Mouse (Mus musculus) gastrocnemius, postnatal 14 days (tissue): ENCODE measurements around the gene Akap11. TPM values are rescaled to one million over a fixed set of nuclear protein-coding genes. Genes with fewer than 3 reads are reported as not detected.
A peak's percentile ranks its signal among the peaks of the same experiment; 100 is the strongest.
"Not testable (repeated sequence)": the region's sequence is repeated elsewhere in the genome, so short reads cannot be mapped to it uniquely, and the experiment has no call there.

Experiments
- DNase-seq: peaks from one replicate; pipeline ENCODE4 v3.0.0; 2021; ENCODE audit warnings: mixed read lengths
- intact Hi-C: fragments of 180-260 bp; cut with DNase I; formaldehyde crosslinking; loops from one replicate; pipeline ENCODE4 v1.15.1; 2025; ENCODE audit warnings: low total_unique reads
- long read RNA-seq, 2 experiments: library from polyadenylated mRNA; stranded (forward); transcript quantifications; one replicate each; pipeline ENCODE4 v2.0.0; 2021
- total RNA-seq, 2 experiments: library from RNA; stranded (reverse); gene quantifications; 2 replicates each; pipeline ENCODE4 v1.2.3; 2021

The Akap11 gene
- total RNA-seq, result 10 to 100 TPM; 18.1 to 20.3 TPM
- long read RNA-seq, experiment 1, partial matches to known transcripts, result 0 of 1 reads
- long read RNA-seq, experiment 1, other reads (novel, unspliced or antisense), result 1 of 1 reads
- long read RNA-seq, experiment 2, full-length matches to known transcripts, result 1 of 3 reads
- long read RNA-seq, experiment 2, partial matches to known transcripts, result 1 of 3 reads
- long read RNA-seq, experiment 2, other reads (novel, unspliced or antisense), result 1 of 3 reads

DNA sequence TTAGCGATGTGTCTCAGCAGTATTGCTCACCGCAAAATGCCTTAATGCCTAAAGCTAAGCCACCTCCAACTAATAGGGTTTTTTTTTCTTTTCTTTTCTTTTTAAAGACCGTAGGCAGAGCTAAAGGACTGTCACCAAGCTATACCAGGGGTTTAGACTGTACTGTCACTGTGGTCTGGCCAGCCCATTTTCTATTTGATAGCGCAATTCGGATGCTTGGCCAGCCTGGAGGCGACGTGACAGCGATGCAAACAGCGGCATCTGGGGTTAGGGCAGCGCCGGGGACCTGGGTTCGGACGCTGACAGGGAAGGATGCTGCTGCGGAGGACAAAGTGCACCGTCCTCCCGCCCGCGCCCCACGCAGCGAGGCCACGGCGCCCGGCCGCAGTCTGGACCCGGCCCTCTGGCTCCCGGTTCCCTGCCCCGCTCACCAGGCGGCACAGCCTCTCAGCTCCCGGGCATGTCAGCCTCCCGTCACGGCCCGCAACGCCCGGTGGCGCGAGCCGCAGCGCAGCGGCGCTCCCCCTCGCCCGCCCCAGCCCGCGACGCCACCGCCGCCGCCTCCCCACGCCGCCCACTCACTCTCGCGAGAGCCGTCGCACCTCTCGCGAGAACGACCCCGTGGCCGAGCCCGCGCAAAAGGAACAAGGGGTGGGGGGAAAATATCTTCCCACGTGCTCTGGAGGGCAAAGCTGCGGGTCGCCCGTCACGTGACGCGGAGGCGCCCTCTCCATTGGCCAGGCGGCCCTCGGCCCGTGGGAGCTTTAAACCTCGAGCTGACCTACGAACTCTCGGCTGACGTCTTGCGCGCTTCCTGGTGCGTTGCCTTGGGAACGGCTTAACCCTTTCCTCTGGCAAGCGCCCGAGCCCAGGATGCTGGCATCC lies at the start of gene Akap11:
Akap11 (minus strand) TSS at position 528 of the 885 bp plus-strand sequence.
- intact Hi-C loops, result no loop called here
- DNase-seq, result peak; percentile 94

DNA sequence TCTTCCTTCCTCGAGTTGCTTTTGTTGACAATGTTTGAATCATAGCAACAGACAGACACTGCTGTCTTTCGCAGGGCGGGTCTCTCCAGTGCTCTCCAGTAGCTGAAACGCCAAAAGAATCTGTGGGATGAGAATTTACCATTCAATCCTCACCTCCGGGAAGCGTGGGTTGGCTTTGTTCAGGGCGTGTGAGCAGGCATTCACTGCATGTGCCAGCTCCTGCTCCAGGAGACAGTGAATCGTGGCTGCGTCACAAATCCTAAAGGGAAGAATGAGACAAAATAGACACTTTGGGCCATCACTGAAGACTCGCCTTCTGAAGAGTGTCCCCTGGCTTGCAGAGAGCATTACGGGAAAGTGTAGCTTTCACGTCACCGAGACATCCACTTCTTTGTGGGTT lies 47.6 kb upstream of the Akap11 start:
- DNase-seq, result no peak
- intact Hi-C loops, result no loop called here

DNA sequence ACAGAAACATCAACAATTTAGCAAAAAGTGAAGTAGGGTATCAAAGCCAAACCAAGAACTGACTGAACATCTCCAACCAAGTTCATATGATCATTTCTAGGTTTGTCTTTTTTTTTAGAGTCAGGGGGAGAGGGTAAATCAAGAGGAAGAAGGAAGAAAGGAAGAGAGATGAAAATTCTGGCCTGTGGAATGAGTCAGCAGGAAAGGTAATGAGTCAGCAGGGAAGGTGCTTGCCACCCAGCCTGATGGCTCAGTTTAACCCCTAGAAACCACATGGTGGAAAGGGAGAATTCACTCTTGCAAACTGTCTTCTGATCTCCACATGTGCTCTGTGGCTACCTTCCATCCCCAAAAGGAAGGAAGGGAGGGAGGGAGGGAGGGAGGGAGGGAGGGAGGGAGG lies 46.6 kb upstream of the Akap11 start:
- no peak for DNase-seq
- intact Hi-C loops, result no loop called here

DNA sequence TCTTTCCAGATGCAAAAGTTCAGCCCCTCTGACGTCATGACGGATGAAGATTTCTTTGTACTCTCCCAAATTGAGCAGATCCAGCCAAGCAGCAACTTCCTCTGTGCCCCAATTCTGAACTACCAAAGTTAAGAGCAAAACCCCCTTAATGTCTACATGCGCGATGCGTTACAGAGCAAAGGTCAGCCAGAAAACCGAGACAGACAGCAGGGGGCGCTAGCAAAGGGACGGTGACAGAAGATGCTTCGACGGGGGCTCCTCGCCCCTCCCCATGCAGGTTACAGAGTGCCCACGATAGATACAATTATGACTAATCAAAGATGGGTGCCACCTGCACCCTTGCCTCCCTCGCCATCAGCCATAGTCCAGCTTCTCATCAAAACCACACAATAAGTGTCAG lies 39.3 kb upstream of the Akap11 start:
- intact Hi-C loops, result no loop called here
- DNase-seq, result no peak

DNA sequence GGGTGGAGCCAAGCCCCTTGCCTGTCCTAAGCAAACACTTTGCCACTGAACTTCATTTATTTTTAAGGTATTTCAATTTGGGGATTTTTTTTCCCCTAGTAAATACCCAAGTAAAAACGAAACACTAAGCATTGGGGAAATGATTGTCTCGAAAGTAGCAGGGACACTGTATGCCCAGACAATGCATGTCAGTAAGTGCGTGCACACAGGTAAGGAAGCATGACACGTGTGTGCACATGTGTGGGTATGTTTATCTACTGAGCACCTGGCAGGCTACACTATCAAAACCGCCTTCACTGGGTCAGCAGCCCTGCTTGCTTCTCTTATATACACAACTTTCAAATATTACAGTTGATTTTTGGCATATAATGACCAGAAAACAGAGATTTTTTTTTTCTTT lies 31.8 kb upstream of the Akap11 start:
- no peak for DNase-seq
- intact Hi-C loops, result no loop called here

DNA sequence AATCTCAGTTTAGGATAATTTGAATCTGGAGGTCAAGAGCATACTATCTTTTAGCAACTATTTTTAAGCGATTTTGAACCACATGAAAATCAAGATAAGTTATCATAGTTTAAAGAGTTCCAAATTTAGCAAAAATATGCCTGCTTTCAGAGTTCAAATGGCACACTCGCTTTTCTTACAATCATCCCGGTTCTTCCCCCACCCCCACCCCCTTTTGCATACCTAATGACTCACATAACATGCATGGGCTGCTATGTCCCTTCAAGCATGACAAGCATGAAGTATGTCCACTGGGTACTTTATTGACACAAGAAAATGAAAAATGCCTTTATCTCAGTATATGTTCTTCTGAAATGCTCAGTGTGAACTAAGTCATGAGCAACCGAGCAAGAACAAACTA lies 29.8 kb upstream of the Akap11 start:
- intact Hi-C loops, result no loop called here

DNA sequence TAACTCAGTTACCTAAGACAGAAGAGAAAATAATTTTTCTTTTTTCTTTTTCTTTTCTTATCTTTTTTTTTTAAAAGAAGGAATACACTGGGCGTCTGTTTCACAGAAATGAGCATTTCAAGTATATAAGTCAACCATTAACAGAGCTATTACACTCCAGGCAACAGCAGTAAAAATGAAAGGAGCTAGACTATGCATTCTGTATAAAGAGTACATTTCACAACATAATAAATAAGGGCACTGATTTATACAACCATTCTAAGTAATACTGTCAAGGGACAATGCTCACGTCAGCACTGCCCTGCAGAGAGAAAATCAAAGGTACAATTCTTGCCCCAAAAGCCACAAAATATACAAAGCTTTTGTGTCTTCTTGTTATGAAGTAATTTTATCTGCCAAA lies 27.7 kb upstream of the Akap11 start:
- DNase-seq, result no peak
- intact Hi-C loops, result no loop called here

More for the DNA sequence above, 29.8 kb upstream of the Akap11 start:
- no peak for DNase-seq

DNA sequence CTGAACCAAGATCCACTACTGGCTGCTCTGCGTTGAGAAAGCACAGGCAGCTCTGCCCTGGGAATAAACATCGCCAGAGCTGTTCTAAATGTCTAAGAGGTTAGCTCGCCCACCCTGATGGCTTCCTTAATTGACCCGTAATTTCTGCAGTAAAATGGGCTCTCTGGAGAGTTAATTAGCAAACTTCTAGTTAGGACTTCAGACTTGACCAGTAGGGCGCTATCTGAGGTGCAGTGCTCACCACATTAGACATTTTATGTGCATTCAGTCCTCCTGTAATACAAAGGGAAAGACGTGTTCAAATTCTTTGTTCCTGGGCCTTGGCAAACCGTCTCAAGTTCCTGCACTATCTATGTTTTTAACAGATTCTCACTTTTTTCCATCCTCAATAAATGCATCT lies 26.6 kb upstream of the Akap11 start:
- DNase-seq, result no peak
- intact Hi-C loops, result no loop called here

DNA sequence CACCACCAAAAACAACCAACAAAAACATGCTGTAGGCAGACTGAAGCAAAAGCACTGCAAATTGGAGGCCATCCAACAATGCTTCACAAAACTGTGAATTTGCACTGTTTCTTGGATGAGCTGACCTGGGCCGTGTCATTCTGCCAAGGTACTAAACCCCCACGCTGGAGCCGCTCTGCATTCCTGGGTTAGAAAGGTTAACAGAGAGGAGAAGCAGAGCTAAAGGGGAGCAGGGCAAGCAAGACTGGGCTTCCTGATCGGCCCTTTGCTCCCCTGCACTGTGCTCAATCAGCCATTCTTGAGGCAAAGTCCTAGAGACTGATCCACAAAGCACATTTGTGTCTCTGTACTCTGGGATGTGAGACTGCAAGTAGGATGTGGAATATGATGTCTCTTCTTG lies 25.5 kb upstream of the Akap11 start:
- intact Hi-C loops, result no loop called here
- no peak for DNase-seq

DNA sequence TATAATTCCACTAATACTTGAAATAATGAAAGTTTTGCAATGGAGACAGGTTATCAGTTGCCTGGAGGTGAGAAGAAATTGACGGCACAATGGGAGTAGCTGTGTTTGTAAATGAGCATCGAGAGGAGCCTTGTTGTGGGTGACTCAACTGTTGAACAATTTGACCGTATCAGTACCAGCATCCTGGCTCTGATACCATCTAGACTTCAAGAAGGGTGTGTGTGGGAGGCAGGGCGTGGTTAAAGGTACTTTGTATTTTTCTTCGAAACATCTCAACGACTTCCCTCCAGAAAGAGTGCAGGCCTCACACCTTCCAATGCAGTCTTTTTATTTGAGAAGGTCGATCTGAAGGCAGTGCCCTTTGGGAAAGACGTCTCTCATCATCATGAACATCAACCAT lies 22.4 kb upstream of the Akap11 start:
- no peak for DNase-seq
- intact Hi-C loops, result no loop called here

DNA sequence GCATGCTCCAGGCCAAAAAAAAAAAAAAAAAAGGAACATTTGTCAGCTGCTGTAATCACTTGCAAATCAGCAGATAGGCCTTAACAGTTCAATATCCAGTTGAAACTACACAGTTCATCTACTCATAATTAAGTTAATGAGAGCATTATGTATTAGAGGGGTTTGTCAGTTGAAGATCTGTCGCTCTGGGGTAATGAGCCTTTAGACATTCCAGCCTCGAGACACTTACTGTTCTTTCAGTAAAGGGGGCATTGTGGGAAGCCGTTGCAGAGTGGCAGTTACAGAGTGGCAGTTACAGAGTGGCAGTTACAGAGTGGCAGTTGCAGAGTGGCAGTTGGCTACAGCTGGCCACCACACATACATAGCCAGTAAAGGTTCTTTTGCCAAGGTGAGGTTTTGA lies 18.2 kb upstream of the Akap11 start:
- intact Hi-C loops, DNase-seq: not testable (repeated sequence)

DNA sequence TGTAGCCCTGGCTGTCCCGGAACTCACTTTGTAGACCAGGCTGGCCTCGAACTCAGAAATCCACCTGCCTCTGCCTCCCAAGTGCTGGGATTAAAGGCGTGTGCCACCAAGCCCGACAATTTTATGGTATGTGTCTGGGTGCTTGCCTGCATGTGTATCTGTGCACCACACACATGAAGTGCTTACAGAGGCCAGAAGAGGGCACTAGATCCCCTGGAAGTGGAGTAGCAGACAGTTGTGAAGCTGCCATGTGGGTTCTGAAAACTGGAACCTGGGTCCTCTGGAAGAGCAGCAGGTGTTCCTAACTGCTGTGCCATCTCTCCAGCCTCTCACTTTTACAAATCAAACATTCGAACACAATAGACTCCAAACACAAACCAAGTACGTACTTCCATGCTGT lies 17.1 kb upstream of the Akap11 start:
- no peak for DNase-seq
- intact Hi-C loops, result no loop called here

DNA sequence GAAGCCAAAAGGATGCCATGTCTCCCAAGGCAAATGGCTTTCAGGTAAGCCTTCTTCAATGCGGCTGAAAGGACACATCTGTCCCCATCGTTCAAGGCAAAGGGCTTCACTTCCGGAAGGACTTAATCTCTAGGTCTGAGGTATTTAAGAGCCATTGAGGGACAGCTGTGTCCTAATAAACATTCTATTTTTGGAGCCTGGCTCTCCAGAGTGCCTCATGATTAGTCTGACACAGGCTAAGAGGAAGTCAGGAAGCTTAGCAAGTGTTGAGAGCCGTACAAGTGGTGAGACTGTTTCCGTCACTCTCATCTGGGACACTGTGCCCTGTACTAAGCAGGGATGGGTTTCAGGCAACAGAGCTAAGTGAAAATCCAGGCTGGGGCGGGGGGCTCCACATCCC lies 12.2 kb upstream of the Akap11 start:
- DNase-seq, result no peak
- intact Hi-C loops, result no loop called here

DNA sequence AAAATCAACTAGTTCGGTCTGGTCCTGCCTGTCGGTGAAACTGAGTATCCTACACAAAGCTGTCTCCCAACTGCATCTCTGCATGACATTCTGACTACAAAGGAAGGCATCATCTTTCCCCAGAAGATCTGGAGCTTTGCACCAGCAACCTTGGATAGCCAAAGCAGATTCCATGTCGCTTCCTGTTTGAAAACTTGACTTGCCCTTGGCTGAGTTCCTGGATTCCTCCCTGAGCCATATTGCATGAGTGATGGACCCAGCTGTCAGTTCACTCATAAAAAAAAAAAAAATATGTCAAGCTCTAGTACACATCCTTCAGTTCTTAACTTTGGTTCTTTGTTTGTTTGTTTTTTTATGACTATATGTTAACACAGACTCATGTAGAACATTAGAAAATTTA lies 4.7 kb upstream of the Akap11 start:
- intact Hi-C loops, result no loop called here
- peak; percentile 19 for DNase-seq

DNA sequence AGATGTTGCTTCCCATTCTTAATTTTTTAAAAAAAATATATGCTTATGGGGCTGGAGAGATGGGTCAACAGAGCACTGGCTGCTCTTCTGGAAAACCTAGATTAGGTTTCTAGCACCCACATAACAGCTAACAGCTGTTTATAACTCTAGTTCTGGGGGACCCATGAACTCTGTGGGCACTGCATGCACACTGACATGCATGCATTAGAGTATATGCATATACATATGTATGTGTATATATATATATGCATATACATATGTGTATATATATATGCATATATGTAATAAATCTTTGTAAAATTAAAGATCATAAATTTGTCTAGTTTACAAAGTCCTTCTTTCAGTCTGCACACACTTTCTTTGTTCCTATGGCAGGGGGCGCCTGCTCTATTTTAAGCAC lies 3.2 kb upstream of the Akap11 start:
- no peak for DNase-seq
- intact Hi-C loops, result no loop called here

DNA sequence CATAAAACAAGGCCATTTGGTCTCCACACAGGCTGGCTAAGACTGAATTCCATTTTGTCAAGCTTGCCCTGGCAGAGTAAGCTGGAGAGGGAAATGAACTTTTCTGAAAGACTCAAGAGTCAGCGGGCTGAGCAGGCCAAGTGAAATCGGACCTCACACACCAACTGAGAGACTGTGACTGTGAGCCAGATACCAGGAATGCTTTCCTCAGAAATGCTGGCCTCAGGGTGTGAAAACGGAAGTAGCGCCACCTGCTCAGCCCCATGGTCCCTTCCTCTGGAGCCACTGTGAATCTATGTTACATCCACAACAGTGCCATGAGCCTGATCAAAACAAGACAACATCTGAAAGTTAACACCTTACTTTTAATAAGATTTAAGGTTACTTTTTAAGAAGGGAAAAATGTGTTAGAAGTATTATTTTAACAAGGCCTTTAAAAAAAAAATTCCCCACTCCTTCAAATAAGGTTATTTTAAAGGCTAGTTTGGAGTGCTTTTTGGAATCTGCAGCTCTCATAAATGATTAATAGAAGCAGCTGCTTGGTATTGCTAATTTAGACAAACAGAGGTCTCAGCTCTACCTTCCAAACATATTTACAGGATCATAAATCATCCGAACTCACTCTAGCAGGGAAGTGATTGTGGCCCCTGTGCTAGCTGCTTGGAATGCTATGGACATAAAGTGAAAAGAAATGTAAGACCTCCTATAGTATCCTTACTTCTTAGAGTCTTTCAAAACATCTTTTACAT lies 2.1 kb upstream of the Akap11 start:
- DNase-seq, result peak; percentile 65
- intact Hi-C loops, result no loop called here

DNA sequence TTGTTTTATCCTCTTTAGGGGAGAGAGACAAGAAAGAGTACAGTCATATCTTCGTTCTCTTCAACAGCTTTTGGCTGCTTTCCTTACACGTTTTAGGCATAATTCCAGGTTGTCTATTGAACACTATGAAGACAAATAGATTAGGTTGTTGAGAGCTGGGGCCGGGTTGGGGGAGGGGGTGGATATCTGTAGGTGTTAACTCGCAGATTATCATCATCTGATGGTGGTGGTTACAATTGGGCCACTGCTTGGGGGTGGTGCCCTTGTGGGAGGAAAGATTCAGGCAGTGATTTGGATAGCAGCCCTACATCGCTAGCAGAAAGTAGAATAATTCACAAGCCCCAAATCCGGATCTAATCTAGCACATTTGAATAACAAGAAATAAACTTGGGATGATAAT lies 943 bp upstream of the Akap11 start:
- no peak for DNase-seq
- intact Hi-C loops, result no loop called here

DNA sequence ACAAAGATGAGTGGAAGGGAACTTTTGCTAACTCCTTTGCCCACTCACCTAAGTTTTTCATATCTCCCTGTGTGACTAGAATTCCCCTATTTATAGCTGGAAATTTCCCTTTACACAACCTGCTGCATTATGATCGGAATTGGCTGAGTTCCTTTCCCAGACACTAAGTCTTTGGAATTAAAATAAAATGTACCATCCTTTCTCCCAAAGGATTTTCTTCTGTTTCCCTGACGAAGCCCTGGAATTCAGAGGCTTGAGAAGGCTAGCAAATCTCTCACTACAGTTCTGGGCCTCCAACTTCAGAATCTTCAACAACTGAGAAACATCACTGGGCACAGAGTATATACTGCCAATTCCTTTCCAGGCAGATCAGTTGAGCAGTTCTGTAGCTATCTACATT lies 1.2 kb downstream of the Akap11 start:
- no peak for DNase-seq
- intact Hi-C loops, result no loop called here

DNA sequence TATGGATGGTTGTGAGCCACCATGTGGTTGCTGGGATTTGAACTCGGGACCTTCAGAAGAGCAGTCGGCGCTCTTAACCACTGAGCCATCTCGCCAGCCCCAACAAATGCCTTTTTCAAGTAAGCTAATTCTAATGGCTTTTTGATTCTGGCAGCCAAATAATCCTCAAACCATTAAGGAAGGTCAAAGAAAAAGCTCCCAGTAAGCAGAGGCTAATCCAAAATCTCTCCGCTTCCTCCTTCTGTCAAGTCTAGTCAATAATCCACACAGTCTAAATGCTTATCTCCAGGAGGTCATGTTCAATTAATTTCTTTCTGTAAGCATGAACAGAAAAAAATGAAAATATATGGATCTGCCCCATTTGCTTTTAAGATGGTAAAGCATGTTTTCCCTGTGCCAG lies 2.0 kb downstream of the Akap11 start:
- intact Hi-C loops, result no loop called here
- no peak for DNase-seq

DNA sequence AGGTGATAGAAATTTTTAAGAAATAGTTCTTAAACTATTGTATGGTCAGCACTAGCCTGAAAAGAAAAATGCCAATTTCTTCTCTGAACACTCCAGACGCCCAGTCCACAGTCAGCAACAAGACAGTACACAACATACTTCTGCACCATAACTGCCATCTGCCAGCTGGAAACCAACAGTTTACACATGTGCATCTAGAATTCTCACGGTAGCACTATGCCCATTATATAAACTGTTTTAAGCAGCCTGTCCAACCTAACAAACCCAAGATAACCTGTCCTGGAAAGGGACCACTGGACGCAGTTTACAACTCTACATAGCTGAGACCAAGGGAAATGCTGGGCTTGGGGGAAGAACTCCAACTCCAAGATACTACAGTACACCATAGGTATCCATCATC lies 2.9 kb downstream of the Akap11 start:
- DNase-seq, result no peak
- intact Hi-C loops, result no loop called here

DNA sequence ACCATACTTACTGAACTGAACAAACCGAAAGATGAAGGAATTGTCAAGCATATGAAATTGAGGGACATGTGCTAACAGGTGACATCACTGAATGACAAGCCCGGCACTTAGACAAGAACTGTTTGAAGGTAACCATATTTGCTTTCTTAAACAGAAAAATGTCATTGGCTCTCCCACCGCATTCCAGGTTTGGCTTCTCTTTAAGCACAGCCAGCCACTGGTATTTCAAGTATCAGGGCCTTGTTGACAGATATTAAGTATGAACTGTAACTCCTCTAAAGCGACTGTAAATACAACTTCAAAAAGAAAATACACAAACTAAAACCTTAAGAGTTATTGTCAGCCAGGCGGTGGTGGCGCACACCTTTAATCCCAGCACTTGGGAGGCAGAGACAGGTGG lies 4.3 kb downstream of the Akap11 start:
- DNase-seq, result no peak
- intact Hi-C loops, result no loop called here
